Mouse (Mus musculus) kidney, postnatal 0 days (tissue): ENCODE results near the gene Commd7. TPM values are rescaled to one million over a fixed set of nuclear protein-coding genes. Genes with fewer than 3 reads are reported as not detected.
A peak's percentile ranks its signal among the peaks of the same experiment; 100 is the strongest.

ENCODE experiments used
- ATAC-seq: fragments of 200-750 bp; cut with Nextera tagmentation; replicated peaks from 2 replicates; pipeline ENCODE4 v1.8.0; 2017; ENCODE audit warnings: low read depth, moderate number of reproducible peaks, moderate TSS enrichment, moderate library complexity; ENCODE audit not compliant: low FRiP score
- DNase-seq: peaks from one replicate; pipeline ENCODE4 v3.0.0-alpha.2; 2016; ENCODE audit warnings: low spot score
- H3K27ac ChIP-seq: fragments of 300-500 bp; sonication (generic); 2 replicates; pipeline ENCODE4 v1.5.1; 2014; ENCODE audit warnings: mild to moderate bottlenecking
- H3K27me3 ChIP-seq: fragments of 300-500 bp; sonication (generic); 2 replicates; pipeline ENCODE4 v1.6.1; 2014; ENCODE audit warnings: low read length, mixed read lengths; ENCODE audit not compliant: insufficient read depth
- H3K36me3 ChIP-seq: fragments of 300-500 bp; sonication (generic); 2 replicates; pipeline ENCODE4 v1.6.1; 2014; ENCODE audit warnings: low read length, mixed read lengths; ENCODE audit not compliant: insufficient read depth
- H3K4me1 ChIP-seq: fragments of 300-500 bp; sonication (generic); replicated peaks from 2 replicates; pipeline ENCODE4 v1.6.1; 2014; ENCODE audit warnings: antibody characterized with exemption, low read length, mixed read lengths; ENCODE audit not compliant: insufficient read depth
- H3K4me2 ChIP-seq: fragments of 300-500 bp; sonication (generic); 2 replicates; pipeline ENCODE4 v1.6.1; 2014; ENCODE audit warnings: mild to moderate bottlenecking, low read length, moderate library complexity, mixed read lengths
- H3K4me3 ChIP-seq: fragments of 300-500 bp; sonication (generic); replicated peaks from 2 replicates; pipeline ENCODE4 v1.5.1; 2014; ENCODE audit warnings: low read depth, low read length
- H3K9ac ChIP-seq: fragments of 300-500 bp; sonication (generic); 2 replicates; pipeline ENCODE4 v1.6.1; 2014; ENCODE audit warnings: low read depth, low read length
- H3K9me3 ChIP-seq: fragments of 300-500 bp; sonication (generic); replicated peaks from 2 replicates; pipeline ENCODE4 v1.6.1; 2016; ENCODE audit warnings: low read length, inconsistent platforms, mixed read lengths
- CTCF ChIP-seq: IDR thresholded peaks from 2 replicates; pipeline ENCODE4 v1.5.1; 2016; ENCODE audit warnings: antibody characterized with exemption, low read depth, mild to moderate bottlenecking, moderate library complexity
- WGBS: fragments of 180-500 bp; shearing (Covaris S2); extraction: QIAGEN DNeasy Blood & Tissue Kit; methylation state at CpG from one replicate; pipeline ENCODE4 v1.1.7; 2014; 5-methylcytosine and 5-hydroxymethylcytosine counted together
- polyA plus RNA-seq: library from polyadenylated mRNA; unstranded; fragments of >200 nt; fragmentation: Nextera tagmentation; extraction: Ambion mirVana; gene quantifications from 2 replicates; pipeline ENCODE4 v1.2.1, GENCODE M21; 2015

Commd7 gene
- polyA plus RNA-seq, 1 experiment from 2014 or later = 78.8 TPM

DNA sequence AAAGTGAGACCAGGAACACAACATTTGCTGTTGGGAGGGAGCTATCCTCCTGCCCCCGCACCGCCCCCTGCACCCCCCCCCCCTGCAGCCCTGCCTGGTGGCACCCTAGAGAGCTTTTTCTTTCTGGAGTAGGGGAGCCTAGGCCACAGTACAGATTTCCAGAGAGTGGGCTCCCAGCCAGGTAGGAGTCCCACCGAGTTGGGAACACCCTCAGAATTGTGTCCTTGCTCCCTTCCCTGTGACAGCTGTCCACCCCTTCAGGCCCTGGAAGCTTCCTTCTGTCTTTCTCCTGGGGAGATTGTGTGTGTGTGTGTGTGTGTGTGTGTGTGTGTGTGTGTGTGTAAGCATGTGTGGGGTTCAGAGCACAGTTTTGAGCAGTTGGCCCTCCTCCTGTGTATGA, 35.6 kb downstream of the Commd7 start:
- Histone ChIP-seq H3K4me2 (no peak overlapping the region), H3K27me3 (no peaks in the 10 kb centered on the region), H3K36me3 (no peaks in the 10 kb centered on the region), H3K9me3 (no peaks in the 10 kb centered on the region), H3K4me1 (peaks cover 6% of the 10 kb centered on the region; the same call in 1 of the 2 replicates), H3K9ac (no peak overlapping the region), H3K4me3 (no peak overlapping the region), H3K27ac (no peak overlapping the region)
- DNase-seq (no peak), ATAC-seq (no peak)
- 80% methylated on average over 3 of the region's 3 CpGs for WGBS
- TF ChIP-seq CTCF = no peak

DNA sequence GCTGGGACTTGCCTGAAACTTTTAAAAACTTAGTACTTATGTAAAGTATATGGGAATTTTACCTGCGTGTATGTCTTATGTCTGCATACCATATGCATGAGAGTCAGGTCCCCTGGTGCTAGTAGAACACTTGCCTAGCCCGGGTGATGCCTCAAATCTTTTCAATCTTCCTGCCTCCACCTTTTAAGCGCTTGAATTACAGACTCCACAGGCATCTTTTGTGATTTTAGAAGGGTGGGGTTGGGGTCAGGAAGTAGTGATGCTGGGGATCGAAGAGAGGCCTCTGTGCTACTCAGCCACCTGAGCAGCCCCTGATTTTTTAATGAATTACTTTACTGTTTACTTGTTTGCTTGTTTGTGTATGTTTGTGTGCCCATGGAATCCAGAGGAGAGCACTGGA, 37.6 kb downstream of the Commd7 start:
- H3K4me3 ChIP-seq = no peak overlapping the region
- 56% methylated on average over 4 of the region's 4 CpGs for WGBS
- H3K27me3 ChIP-seq = no peaks in the 10 kb centered on the region
- ATAC-seq = no peak
- no peak overlapping the region for H3K4me2 ChIP-seq
- no peaks in the 10 kb centered on the region; the same call in 1 of the 2 replicates for H3K4me1 ChIP-seq
- H3K9me3 ChIP-seq = no peaks in the 10 kb centered on the region
- no peak overlapping the region for H3K27ac ChIP-seq
- H3K9ac ChIP-seq = no peak overlapping the region
- no peak for TF ChIP-seq CTCF
- no peak for DNase-seq
- H3K36me3 ChIP-seq = no peaks in the 10 kb centered on the region

DNA sequence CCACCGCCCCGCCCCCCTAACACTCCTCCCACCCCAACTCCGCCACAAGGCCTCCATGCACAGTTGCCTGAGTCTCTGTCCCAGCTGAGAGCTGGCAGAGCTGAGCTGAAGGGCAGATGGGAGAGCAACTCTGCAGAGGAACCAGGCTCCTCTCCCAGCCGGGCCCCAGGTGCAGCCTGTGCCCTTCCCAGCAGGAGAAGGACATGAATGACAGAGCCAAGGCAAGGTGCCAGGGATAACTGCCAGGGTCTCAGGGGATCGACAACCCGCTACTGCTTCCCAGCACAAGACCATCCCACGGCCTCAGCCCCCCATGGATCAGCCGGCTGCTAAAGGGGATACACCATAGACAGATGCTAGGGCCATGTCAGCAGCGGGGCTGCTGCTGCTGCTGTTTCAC, 39.4 kb downstream of the Commd7 start:
- no peak for ATAC-seq
- H3K27me3 ChIP-seq = no peaks in the 10 kb centered on the region
- no peaks in the 10 kb centered on the region for H3K9me3 ChIP-seq
- no peak for DNase-seq
- H3K4me2 ChIP-seq = no peak overlapping the region
- H3K9ac ChIP-seq = no peak overlapping the region
- no peak for TF ChIP-seq CTCF
- no peaks in the 10 kb centered on the region; the same call in 1 of the 2 replicates for H3K4me1 ChIP-seq
- H3K4me3 ChIP-seq = no peak overlapping the region
- H3K27ac ChIP-seq = peak overlapping the region; percentile 90
- WGBS = 49% methylated on average over 9 of the region's 9 CpGs
- H3K36me3 ChIP-seq = no peaks in the 10 kb centered on the region

DNA sequence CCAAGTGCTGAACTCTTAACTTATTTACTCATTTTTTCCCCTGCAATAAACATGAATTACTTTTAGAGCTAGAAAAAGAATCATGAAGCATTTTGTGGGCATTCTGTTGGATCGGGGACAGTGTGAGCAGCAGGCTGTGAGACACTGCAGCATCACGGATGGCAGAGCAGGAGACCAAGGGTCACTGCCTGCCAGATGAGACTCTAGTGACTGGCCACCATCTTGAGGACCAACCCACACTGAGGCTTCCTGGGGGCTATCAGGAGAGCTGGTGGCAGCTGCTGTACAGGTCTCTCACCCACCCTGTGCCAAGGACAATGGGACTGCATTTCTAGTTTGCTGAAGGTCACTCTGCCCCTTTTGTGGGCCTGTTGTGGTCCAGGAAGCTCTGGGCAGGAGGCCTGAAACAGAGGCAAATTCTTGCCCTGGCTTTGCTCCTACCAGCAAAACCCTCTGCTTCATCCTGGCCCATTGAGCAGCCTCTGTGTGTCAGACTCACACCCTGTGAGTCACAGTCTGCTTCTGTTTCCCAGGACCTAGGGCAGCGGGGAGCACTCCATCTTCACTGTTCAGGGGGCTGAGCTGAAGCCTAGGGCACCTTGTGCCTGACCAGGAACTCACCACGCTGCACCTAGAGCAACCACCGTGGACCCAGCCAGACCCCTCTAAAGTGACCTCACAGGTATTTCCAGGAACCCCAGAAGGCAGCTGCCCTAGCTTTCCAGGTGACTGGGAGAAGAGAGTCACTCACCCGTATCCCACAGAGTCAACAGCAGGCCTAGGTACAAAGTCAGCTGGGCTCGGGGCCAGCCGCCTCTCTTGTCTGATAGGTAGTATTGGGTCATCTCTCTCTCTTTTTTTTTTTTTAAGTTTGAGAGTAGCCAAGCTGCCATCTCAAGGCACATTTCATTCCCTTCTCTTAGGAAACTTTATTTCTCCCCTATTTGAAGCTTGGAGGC, 40.2 kb downstream of the Commd7 start:
- no peak for TF ChIP-seq CTCF
- Histone ChIP-seq H3K4me3 (no peak overlapping the region), H3K36me3 (no peaks in the 10 kb centered on the region), H3K4me1 (no peaks in the 10 kb centered on the region; the same call in 1 of the 2 replicates), H3K9ac (no peak overlapping the region), H3K27me3 (no peaks in the 10 kb centered on the region), H3K9me3 (no peaks in the 10 kb centered on the region), H3K27ac (peak overlapping the region; percentile 90), H3K4me2 (no peak overlapping the region)
- peak; percentile 84 for ATAC-seq
- peak; percentile 46 for DNase-seq
- WGBS = 56% methylated on average over 8 of the region's 8 CpGs

DNA sequence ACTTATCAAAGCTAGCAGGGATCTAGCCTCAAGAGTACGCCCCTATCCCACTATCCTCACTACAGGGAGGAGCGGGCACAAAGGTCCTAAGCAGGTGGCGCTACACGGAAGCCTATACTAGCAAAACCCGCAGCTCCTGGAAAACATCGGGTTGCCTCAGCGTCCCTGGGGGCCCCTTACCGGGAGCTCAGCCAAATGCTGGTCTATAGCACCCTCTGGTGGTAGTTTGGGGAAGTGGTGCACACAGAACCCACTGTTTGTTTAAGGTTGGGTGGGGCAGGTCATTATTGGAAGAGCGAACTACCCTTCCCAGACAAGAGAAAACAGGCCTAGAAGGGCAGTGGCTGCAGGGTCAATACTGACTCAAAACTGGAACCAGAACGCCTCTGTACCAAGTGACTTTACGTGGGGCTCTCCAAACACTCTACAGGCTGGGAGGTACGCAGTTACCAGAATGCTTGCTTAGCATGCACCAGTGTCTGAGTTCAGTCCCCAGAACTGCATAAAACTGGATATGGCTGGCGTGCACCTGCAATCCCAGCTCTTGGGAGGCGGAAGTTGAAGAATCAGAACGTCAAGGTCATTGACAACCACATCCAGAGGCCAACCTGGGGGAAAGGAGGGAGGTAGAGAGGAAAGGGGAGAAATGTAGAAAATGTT, 45.9 kb downstream of the Commd7 start:
- Histone ChIP-seq H3K4me1 (no peaks in the 10 kb centered on the region), H3K9ac (no peak overlapping the region), H3K9me3 (no peaks in the 10 kb centered on the region), H3K27ac (no peak overlapping the region), H3K36me3 (no peaks in the 10 kb centered on the region), H3K27me3 (no peaks in the 10 kb centered on the region), H3K4me3 (no peak overlapping the region), H3K4me2 (peak overlapping the region; percentile 49; the same call in 1 of the 2 replicates)
- peak; percentile 82 for DNase-seq
- ATAC-seq = peak; percentile 78
- 10% methylated on average over 15 of the region's 15 CpGs for WGBS
- TF ChIP-seq CTCF = peak; percentile 96

DNA sequence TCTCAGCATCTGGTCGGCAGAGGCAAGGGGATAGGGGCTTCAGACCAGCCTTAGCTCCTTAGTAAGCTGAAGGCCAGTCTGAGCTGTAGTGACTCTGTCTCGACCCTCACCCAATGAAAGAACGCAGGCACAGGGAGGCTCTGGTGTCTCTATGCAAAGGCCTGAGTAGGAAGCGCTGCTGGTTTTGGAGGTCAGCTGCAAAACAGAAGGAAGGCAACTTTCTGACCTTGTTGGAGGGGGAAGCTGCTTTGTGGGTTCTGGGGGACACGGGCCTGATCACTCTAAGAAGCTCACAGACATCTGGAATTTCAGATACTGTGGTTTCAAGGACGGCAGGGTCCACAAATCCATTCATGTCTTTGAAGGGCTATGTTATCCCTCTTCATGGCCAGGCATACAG, 46.6 kb downstream of the Commd7 start:
- Histone ChIP-seq H3K9me3 (no peaks in the 10 kb centered on the region), H3K4me3 (no peak overlapping the region), H3K4me2 (peak overlapping the region; percentile 49; the same call in 1 of the 2 replicates), H3K27ac (no peak overlapping the region), H3K36me3 (no peaks in the 10 kb centered on the region), H3K4me1 (no peaks in the 10 kb centered on the region), H3K27me3 (no peaks in the 10 kb centered on the region), H3K9ac (no peak overlapping the region)
- DNase-seq (no peak), ATAC-seq (no peak)
- 67% methylated on average over 6 of the region's 6 CpGs for whole genome bisulfite sequencing
- TF ChIP-seq CTCF = no peak
